Mouse (Mus musculus): ENCODE data around the gene Defb36. TPM values are rescaled to one million over a fixed set of nuclear protein-coding genes. Genes with fewer than 3 reads are reported as not detected.

Gene Defb36
- polyA plus RNA-seq, 1 experiment, result not detected

- H3K4me3 ChIP-seq (replicated peaks; ENCODE audit: extremely low read depth, low read depth, low read length), result no peak overlapping the region
- H3K4me1 ChIP-seq (ENCODE audit: control insufficient read depth, insufficient read depth, low read length), result no peaks in the 10 kb centered on the region
- no peak for DNase-seq
- TF ChIP-seq CTCF (IDR thresholded peaks at IDR 0.05; ENCODE audit: insufficient read depth, low read length) (no peak), POLR2A (IDR thresholded peaks at IDR 0.05; ENCODE audit: borderline replicate concordance, extremely low read depth, low read depth, low read length) (no peak)
- 52% methylated on average over 6 of the region's 6 CpGs for WGBS
These were observed 12.3 kb downstream of the Defb36 start for GRCm38 (mm10) chr2:152616470-152616869.

GRCm38 (mm10) chr2:152617374-152617773, 13.2 kb downstream of the Defb36 start:
- Histone ChIP-seq H3K4me1 (ENCODE audit: control insufficient read depth, insufficient read depth, low read length) (no peaks in the 10 kb centered on the region), H3K4me3 (replicated peaks; ENCODE audit: extremely low read depth, low read depth, low read length) (no peak overlapping the region)
- WGBS, result 62% methylated on average over 5 of the region's 5 CpGs
- DNase-seq, result no peak
- TF ChIP-seq CTCF (IDR thresholded peaks at IDR 0.05; ENCODE audit: insufficient read depth, low read length) (peak; percentile 32; the same call in 1 of the 2 replicates), POLR2A (IDR thresholded peaks at IDR 0.05; ENCODE audit: borderline replicate concordance, extremely low read depth, low read depth, low read length) (no peak)

- 50% methylated on average over 9 of the region's 9 CpGs for WGBS
- H3K4me3 ChIP-seq (replicated peaks; ENCODE audit: extremely low read depth, low read depth, low read length), result no peak overlapping the region
- H3K4me1 ChIP-seq (ENCODE audit: control insufficient read depth, insufficient read depth, low read length), result no peaks in the 10 kb centered on the region
- no peak for DNase-seq
- TF ChIP-seq POLR2A (IDR thresholded peaks at IDR 0.05; ENCODE audit: borderline replicate concordance, extremely low read depth, low read depth, low read length), result no peak
- TF ChIP-seq CTCF (IDR thresholded peaks at IDR 0.05; ENCODE audit: insufficient read depth, low read length), result no peak
These were observed 16.4 kb downstream of the Defb36 start for GRCm38 (mm10) chr2:152620367-152621134.

GRCm38 (mm10) chr2:152622151-152622550, 18.0 kb downstream of the Defb36 start:
- H3K4me1 ChIP-seq (ENCODE audit: control insufficient read depth, insufficient read depth, low read length), result no peaks in the 10 kb centered on the region
- no peak overlapping the region for H3K4me3 ChIP-seq (replicated peaks; ENCODE audit: extremely low read depth, low read depth, low read length)
- 84% methylated on average over 13 of the region's 13 CpGs for WGBS
- no peak for DNase-seq
- TF ChIP-seq POLR2A (IDR thresholded peaks at IDR 0.05; ENCODE audit: borderline replicate concordance, extremely low read depth, low read depth, low read length) (no peak), CTCF (IDR thresholded peaks at IDR 0.05; ENCODE audit: insufficient read depth, low read length) (no peak)

- Histone ChIP-seq H3K4me1 (ENCODE audit: control insufficient read depth, insufficient read depth, low read length) (no peaks in the 10 kb centered on the region), H3K4me3 (replicated peaks; ENCODE audit: extremely low read depth, low read depth, low read length) (no peak within 1 kb of the TSS)
- TF ChIP-seq POLR2A (IDR thresholded peaks at IDR 0.05; ENCODE audit: borderline replicate concordance, extremely low read depth, low read depth, low read length), result no peak
- no peak for TF ChIP-seq CTCF (IDR thresholded peaks at IDR 0.05; ENCODE audit: insufficient read depth, low read length)
- 81% methylated on average over 7 of the region's 7 CpGs for WGBS
- DNase-seq, result no peak
These were observed 18.8 kb downstream of the Defb36 start, which contains the start of gene Defb25 for GRCm38 (mm10) chr2:152622953-152623352. TSS of gene Defb25 (minus strand) at chr2:152623053.

GRCm38 (mm10) chr2:152624566-152624965, 20.4 kb downstream of the Defb36 start:
- DNase-seq, result no peak
- 83% methylated on average over 2 of the region's 2 CpGs for WGBS
- Histone ChIP-seq H3K4me3 (replicated peaks; ENCODE audit: extremely low read depth, low read depth, low read length) (no peak overlapping the region), H3K4me1 (ENCODE audit: control insufficient read depth, insufficient read depth, low read length) (no peaks in the 10 kb centered on the region)
- TF ChIP-seq CTCF (IDR thresholded peaks at IDR 0.05; ENCODE audit: insufficient read depth, low read length) (no peak), POLR2A (IDR thresholded peaks at IDR 0.05; ENCODE audit: borderline replicate concordance, extremely low read depth, low read depth, low read length) (no peak)

GRCm38 (mm10) chr2:152625256-152625655, 21.1 kb downstream of the Defb36 start:
- Histone ChIP-seq H3K4me1 (ENCODE audit: control insufficient read depth, insufficient read depth, low read length) (no peaks in the 10 kb centered on the region), H3K4me3 (replicated peaks; ENCODE audit: extremely low read depth, low read depth, low read length) (no peak overlapping the region)
- TF ChIP-seq POLR2A (IDR thresholded peaks at IDR 0.05; ENCODE audit: borderline replicate concordance, extremely low read depth, low read depth, low read length), result no peak
- no peak for TF ChIP-seq CTCF (IDR thresholded peaks at IDR 0.05; ENCODE audit: insufficient read depth, low read length)
- WGBS, result 15% methylated on average over 1 of the region's 1 CpGs
- DNase-seq, result no peak

GRCm38 (mm10) chr2:152626774-152627591, 22.9 kb downstream of the Defb36 start, which contains the start of gene Rem1:
TSS of gene Rem1 (plus strand) at chr2:152626951.
- TF ChIP-seq POLR2A (IDR thresholded peaks at IDR 0.05; ENCODE audit: borderline replicate concordance, extremely low read depth, low read depth, low read length) (peak; percentile 50; the same call in 1 of the 2 replicates), CTCF (IDR thresholded peaks at IDR 0.05; ENCODE audit: insufficient read depth, low read length) (no peak)
- H3K4me1 ChIP-seq (ENCODE audit: control insufficient read depth, insufficient read depth, low read length), result no peaks in the 10 kb centered on the region
- peak within 1 kb of the TSS; percentile 61 for H3K4me3 ChIP-seq (replicated peaks; ENCODE audit: extremely low read depth, low read depth, low read length)
- WGBS, result 3% methylated on average over 59 of the region's 59 CpGs
- DNase-seq, result no peak

- WGBS, result 42% methylated on average over 17 of the region's 17 CpGs
- Histone ChIP-seq H3K4me3 (replicated peaks; ENCODE audit: extremely low read depth, low read depth, low read length) (peak overlapping the region; percentile 26), H3K4me1 (ENCODE audit: control insufficient read depth, insufficient read depth, low read length) (no peaks in the 10 kb centered on the region)
- TF ChIP-seq POLR2A (IDR thresholded peaks at IDR 0.05; ENCODE audit: borderline replicate concordance, extremely low read depth, low read depth, low read length), result no peak
- no peak for TF ChIP-seq CTCF (IDR thresholded peaks at IDR 0.05; ENCODE audit: insufficient read depth, low read length)
- no peak for DNase-seq
These were observed 23.9 kb downstream of the Defb36 start for GRCm38 (mm10) chr2:152628066-152628465.

Measured in lung, adult 2 months (tissue).